Mouse (Mus musculus) right cerebral cortex, postnatal 10 days (tissue): ENCODE results near the gene Mcm8.
A peak's percentile ranks its signal among the peaks of the same experiment; 100 is the strongest.

ENCODE experiments used
- DNase-seq, 2 experiments: peaks; one replicate each; pipeline ENCODE4 v3.0.0; 2021; ENCODE audit warnings: low spot score in 2 of 2

The Mcm8 gene

GRCm38 (mm10) chr2:132871663-132872062, 55.7 kb downstream of the Mcm8 start:
- no peak for DNase-seq

- peak in 1 of 2 experiments; percentile 24 for DNase-seq
These were observed 57.9 kb downstream of the Mcm8 start for GRCm38 (mm10) chr2:132873657-132874326.

- peak in 1 of 2 experiments; percentile 13 for DNase-seq
These were observed 61.0 kb downstream of the Mcm8 start for GRCm38 (mm10) chr2:132876991-132877390.

GRCm38 (mm10) chr2:132879261-132880044, 63.5 kb downstream of the Mcm8 start:
- peak; percentile 66 to 67 for DNase-seq

- peak in 1 of 2 experiments; percentile 16 for DNase-seq
These were observed 65.1 kb downstream of the Mcm8 start, which contains the start of gene Lrrn4 for GRCm38 (mm10) chr2:132880844-132881645. Lrrn4 (minus strand) TSS chr2:132880891.

- DNase-seq, result peak in 1 of 2 experiments; percentile 19
These were observed 68.5 kb downstream of the Mcm8 start for GRCm38 (mm10) chr2:132884303-132884967.

- no peak for DNase-seq
These were observed 69.4 kb downstream of the Mcm8 start for GRCm38 (mm10) chr2:132885312-132885711.
